Mouse (Mus musculus) 3T3-L1 (cell line): ENCODE results near the gene Dnajc8.
"Not testable (repeated sequence)": the region's sequence is repeated elsewhere in the genome, so short reads cannot be mapped to it uniquely, and the experiment has no call there.

Experiments
- DNase-seq: peaks from one replicate; pipeline ENCODE4 v3.0.0-alpha.2; 2015; ENCODE audit warnings: low read depth, low spot score

Gene Dnajc8

GRCm38 (mm10) chr4:132515369-132516155 lies 19.8 kb upstream of the Dnajc8 start:
- DNase-seq = peak; percentile 100

DNA sequence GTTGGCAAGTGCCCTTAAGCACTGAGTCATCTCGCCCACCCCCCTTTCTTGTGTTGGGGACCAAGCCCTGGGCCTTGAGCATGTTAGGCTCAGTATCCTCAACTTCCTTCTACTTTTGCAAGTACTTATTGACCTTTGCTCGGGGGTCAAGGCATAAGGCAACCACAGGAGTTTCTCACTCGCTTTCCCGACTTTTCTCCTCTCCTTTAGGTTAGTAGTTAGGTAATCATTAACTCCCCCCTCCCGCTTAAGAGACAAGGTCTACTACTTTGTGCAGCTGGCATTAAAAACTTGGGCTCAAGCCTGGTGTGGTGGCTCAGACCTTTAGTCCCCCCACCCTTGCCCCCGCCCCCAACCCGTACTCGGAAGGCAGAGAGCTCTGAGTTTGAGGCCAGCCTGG lies 17.3 kb upstream of the Dnajc8 start:
- DNase-seq = no peak

- DNase-seq = no peak
These were observed 16.2 kb upstream of the Dnajc8 start for GRCm38 (mm10) chr4:132519188-132519587.

DNA sequence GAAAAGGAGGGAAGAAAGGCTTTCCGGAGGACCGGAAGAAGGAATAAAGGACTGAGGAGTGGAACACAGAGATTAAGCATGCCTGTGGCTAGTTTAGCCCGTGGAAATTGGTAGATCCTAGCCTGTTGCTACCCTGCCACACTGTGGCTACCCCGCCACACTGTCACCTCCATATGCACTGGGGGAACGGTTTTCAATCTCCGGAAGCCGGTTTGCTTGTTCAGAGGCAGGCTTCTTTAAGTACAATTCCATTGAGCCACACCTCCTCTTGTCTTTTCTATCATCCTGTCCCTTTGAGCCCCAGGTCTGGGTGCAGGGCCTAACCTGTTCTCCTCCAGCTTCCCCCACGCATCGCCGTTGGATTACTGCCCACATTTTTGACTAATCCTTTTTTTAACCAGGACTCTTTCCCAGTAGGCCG lies 11.0 kb upstream of the Dnajc8 start:
- DNase-seq = no peak

GRCm38 (mm10) chr4:132524808-132525207 lies 10.5 kb upstream of the Dnajc8 start:
- DNase-seq = no peak

DNA sequence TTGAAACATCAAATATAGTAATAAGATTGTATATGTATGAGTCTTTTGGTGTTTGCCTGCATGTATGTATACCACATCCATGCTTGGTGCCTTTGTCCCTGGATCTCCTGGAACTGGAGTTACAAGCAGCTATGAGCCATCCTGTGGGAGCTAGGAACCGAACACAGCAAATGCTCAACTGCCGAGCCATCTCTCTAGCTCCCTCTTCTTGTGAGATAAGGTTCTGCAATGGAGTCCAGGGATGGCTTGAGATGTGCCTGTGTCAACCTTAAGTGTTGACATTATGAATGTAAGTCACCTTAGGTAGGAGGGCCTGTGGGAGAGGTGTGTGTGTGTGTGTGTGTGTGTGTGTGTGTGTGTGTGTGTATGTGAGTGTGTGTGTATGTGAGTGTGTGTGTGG lies 8.7 kb upstream of the Dnajc8 start:
- peak; percentile 45 for DNase-seq

DNA sequence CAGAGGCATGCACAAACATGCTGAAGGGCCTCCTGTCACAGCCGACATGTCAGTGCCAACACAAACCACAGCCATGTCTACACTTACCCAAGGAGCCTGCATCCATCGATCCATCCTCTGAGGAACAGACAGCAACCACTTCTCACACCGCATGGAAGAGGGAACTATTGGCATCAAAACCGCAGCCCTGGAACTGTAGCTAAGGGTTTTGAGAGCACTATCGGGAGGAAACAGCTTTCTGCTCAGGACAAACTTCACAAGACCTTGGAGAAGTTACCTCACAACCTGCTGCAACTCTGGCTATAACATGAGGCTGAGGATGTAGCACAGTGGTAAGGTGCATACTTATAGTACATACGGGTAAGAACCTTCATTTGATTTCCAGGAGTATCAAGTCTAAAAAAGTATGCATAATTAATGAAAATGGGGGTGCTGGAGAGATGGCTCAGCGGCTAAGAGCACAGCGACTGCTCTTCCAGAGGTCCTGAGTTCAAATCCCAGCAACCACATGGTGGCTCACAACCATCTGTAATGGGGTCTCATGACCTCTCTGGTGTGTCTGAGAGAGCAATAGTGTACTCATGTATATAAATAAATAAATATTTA lies 7.3 kb upstream of the Dnajc8 start:
- no peak for DNase-seq

GRCm38 (mm10) chr4:132529344-132529743 lies 6.0 kb upstream of the Dnajc8 start:
- no peak for DNase-seq

GRCm38 (mm10) chr4:132530033-132530804 lies 5.1 kb upstream of the Dnajc8 start:
- DNase-seq = no peak

DNA sequence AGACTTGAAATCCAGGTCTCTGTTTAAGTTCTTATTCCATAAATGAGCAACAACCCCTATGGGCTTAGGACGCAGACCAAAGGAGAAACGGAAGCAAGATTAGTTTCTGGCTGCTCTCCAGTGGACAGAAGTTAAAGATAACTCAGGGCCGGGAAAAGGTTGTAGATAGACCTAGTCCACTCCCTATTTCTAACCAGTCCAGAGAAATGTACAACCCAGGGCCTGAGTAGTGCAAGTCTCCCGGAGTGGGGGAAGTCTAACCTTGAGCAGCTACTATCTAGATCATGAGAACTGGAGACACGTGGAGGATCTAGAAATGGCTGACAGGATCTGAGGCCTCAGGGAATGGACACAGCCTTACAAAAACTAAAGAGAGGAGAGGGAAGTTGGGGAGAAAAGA lies 2.9 kb upstream of the Dnajc8 start:
- peak; percentile 57 for DNase-seq

DNA sequence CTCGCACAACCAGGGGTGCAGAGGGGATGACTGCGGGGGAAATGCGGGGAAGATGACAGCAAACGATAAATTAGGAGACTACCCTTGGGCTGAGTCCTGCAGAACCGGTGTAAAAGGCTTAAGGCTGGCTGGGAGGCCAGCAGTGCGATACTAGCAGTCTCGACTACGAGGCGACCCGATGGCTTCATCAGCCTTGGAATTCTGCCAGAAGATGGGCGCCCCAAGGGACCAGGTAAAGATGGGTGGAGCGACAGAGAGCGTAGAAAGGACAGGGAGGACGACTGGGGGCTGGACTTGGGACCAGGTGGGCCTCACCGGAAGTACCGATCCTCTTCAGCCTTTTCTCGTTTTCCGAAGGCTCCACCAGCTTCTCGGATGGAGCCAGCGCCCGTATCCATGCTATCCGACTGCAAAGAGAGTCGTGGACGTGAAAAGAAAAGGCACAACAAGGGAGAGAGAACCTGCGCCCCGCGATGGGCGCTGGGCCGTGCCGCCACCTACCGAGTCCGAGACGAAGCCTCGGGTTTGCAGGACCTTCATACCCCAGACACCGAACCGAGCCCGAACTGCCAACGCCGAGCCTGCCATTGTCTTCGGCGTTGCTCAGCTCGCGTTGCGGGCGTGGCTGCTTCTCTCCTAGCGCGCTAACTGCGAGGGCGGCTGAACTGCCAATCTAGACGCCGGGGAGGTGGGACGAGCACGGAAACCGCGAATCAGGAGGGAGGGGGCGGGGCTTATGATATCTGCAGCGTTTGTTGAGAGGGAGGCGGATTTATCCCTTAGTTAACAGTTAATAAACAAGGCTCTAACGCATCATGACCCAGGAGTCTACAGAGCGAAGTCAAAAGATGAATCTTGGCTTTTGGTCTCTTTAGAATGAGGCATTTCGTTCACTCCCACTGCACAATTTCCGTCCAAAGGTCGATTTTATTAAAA lies 2.1 kb upstream of the Dnajc8 start, which contains the start of gene Atpif1:
Atpif1 (minus strand) TSS at position 679 of the 936 bp plus-strand sequence.
- peak; percentile 97 for DNase-seq

- no peak for DNase-seq
These were observed 4.1 kb downstream of the Dnajc8 start for GRCm38 (mm10) chr4:132539481-132539880.

DNA sequence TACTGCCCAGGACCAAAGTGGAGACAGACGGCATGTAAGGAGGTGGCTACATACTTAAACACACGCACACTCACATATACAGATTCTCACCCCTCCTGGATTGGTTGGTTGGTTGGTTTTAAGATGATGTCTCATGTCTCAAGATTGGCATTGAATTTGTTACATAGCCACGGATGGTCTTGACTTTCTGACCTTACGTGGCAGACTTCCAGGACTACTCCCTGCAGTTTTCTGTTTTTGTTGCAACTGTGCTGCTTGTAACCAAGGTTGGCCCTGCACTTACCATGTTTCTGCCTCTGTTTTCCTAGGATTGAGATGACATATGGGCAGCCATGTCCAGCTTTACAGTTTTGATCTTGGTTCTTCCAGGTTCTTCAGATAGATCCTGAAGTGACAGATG lies 6.1 kb downstream of the Dnajc8 start:
- DNase-seq = no peak

GRCm38 (mm10) chr4:132542724-132543123 lies 7.4 kb downstream of the Dnajc8 start:
- DNase-seq = peak; percentile 67

- DNase-seq = peak; percentile 84
These were observed 10.5 kb downstream of the Dnajc8 start for GRCm38 (mm10) chr4:132545851-132546250.

DNA sequence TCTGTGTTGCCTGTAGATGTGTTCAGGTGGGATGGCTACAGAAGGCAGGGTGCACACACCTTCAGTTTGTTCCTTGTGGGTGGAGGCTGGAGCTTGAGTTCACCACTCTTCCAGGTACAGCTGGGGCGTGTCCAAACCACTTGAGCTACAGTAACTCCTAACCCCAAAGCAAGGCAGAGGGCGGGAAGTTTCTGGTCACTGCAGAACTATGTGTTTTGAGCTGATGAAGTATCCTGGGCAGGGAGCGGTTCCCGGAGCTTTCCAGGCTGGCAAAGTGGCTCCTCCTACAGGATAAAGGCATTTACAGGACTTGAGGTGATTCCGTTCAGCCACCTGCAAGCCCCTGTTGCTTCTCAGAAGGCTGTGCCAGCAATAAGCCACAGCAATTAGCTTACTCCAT lies 18.9 kb downstream of the Dnajc8 start:
- DNase-seq = no peak

GRCm38 (mm10) chr4:132554653-132555052 lies 19.3 kb downstream of the Dnajc8 start:
- no peak for DNase-seq

DNA sequence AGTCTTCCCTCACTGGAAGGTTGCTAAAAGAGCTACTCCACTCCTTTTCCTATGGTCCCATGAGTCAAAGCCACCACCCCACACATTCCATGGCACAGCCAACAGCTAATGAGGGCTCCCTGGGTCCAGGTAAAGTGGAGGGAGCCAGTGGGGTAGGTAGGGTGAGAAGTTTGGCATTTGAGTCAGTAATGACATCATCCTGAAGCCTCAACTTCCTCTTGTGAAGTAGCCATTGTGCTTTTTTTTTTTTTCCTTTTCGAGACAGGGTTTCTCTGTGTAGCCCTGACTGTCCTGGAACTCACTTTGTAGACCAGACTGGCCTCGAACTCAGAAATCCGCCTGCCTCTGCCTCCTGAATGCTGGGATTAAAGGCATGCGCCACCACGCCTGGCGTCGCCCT lies 20.2 kb downstream of the Dnajc8 start:
- not testable (repeated sequence) for DNase-seq

DNA sequence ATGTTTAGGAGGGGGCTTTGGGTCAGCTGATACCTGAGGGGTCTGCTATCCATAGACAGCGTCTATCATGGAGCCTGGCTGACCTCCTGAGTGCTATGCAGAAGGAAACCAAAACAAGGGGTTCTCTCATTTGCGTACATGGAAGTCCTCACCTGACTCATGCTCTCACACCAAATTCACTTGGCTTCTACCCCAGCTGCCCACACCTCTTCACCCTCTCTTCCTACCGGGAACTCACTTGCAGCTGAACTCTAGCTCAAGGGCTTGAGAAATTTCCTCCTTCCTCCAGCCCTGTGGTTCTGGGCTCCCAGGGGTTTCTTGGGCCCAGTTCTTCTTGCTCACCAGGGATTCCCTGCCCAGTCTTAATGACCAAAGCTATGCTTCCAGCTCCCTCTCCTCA lies 27.9 kb downstream of the Dnajc8 start:
- no peak for DNase-seq

DNA sequence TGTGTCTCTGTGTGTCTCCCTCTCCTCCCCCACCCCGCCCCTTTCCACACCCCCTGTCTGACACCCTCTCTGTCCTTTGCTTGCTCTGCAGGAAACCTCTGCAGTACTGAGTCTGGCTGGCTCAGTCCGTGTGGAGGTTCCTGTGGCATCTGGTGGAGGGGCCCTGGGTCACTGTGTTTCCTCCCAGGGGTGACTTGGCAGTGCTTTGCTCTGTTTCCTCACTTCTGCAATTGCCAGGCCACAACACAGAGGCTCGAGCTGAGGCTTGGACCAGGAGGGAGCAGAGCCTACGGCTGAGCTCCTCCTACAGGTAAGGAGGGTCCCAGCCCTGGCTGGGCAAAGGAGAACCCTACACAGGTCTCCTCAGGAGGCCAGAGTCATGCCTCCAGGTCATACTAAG lies 28.6 kb downstream of the Dnajc8 start, which contains the start of gene Ptafr:
Ptafr (plus strand) TSS at position 103 of the 400 bp plus-strand sequence.
- DNase-seq = no peak

GRCm38 (mm10) chr4:132565089-132565747 lies 29.9 kb downstream of the Dnajc8 start:
- no peak for DNase-seq
